Mouse (Mus musculus) hindbrain, postnatal 0 days (tissue): ENCODE data around the gene Rufy1. TPM values are rescaled to one million over a fixed set of nuclear protein-coding genes. Genes with fewer than 3 reads are reported as not detected.

Source experiments
- ATAC-seq: fragments of 200-750 bp; cut with Nextera tagmentation; 2 replicates; pipeline ENCODE4 v1.8.0; 2017; ENCODE audit warnings: mild to moderate bottlenecking, moderate TSS enrichment, moderate library complexity
- DNase-seq: peaks from one replicate; pipeline ENCODE4 v3.0.0-alpha.2; 2015; ENCODE audit warnings: low spot score
- H3K27ac ChIP-seq: fragments of 300-500 bp; sonication (generic); 2 replicates; pipeline ENCODE4 v1.5.1; 2014; ENCODE audit warnings: mild to moderate bottlenecking
- H3K27me3 ChIP-seq: fragments of 300-500 bp; sonication (generic); 2 replicates; pipeline ENCODE4 v1.6.1; 2014; ENCODE audit warnings: low read length, mixed read lengths; ENCODE audit not compliant: insufficient read depth
- H3K36me3 ChIP-seq: fragments of 300-500 bp; sonication (generic); 2 replicates; pipeline ENCODE4 v1.6.1; 2014; ENCODE audit warnings: low read length, mixed read lengths; ENCODE audit not compliant: insufficient read depth
- H3K4me1 ChIP-seq: fragments of 300-500 bp; sonication (generic); 2 replicates; pipeline ENCODE4 v1.6.1; 2014; ENCODE audit warnings: antibody characterized with exemption, low read length, mixed read lengths; ENCODE audit not compliant: insufficient read depth
- H3K4me2 ChIP-seq: fragments of 300-500 bp; sonication (generic); 2 replicates; pipeline ENCODE4 v1.6.1; 2014; ENCODE audit warnings: low read depth, mild to moderate bottlenecking, low read length, moderate library complexity, mixed read lengths
- H3K4me3 ChIP-seq: fragments of 300-500 bp; sonication (generic); 2 replicates; pipeline ENCODE4 v1.5.1; 2014; ENCODE audit warnings: low read length
- H3K9ac ChIP-seq: fragments of 300-500 bp; sonication (generic); replicated peaks from 2 replicates; pipeline ENCODE4 v1.6.1; 2014; ENCODE audit warnings: mild to moderate bottlenecking, low read length, moderate library complexity, mixed read lengths
- H3K9me3 ChIP-seq: fragments of 300-500 bp; sonication (generic); 2 replicates; pipeline ENCODE4 v1.6.1; 2016; ENCODE audit warnings: low read length, mixed read lengths
- CTCF ChIP-seq: IDR thresholded peaks from 2 replicates; pipeline ENCODE4 v1.5.1; 2016; ENCODE audit warnings: antibody characterized with exemption, control low read depth, low read depth
- WGBS: fragments of 180-500 bp; shearing (Covaris S2); extraction: QIAGEN DNeasy Blood & Tissue Kit; methylation state at CpG from one replicate; pipeline ENCODE4 v1.1.7; 2014; 5-methylcytosine and 5-hydroxymethylcytosine counted together
- microRNA counts: library from miRNA; unstranded; fragments of <30 nt; microRNA quantifications from one replicate; lab custom pipeline; 2015
- microRNA-seq, 2 experiments: library from miRNA; unstranded; fragments of <30 nt; microRNA quantifications; one replicate each; pipeline ENCODE4; 2016
- polyA plus RNA-seq: library from polyadenylated mRNA; unstranded; fragments of >200 nt; fragmentation: Nextera tagmentation; extraction: Ambion mirVana; gene quantifications from 2 replicates; pipeline ENCODE4 v1.2.1, GENCODE M21; 2015
- total RNA-seq: library from RNA; depleted of rRNA; stranded (reverse); fragments of >200 nt; gene quantifications from 2 replicates; pipeline ENCODE4 v1.2.3, GENCODE M21; 2014; rRNA removed

Gene Rufy1
- total and polyA plus RNA-seq, 2 experiments from 2014 or later: 12.3 to 17.6 TPM

DNA sequence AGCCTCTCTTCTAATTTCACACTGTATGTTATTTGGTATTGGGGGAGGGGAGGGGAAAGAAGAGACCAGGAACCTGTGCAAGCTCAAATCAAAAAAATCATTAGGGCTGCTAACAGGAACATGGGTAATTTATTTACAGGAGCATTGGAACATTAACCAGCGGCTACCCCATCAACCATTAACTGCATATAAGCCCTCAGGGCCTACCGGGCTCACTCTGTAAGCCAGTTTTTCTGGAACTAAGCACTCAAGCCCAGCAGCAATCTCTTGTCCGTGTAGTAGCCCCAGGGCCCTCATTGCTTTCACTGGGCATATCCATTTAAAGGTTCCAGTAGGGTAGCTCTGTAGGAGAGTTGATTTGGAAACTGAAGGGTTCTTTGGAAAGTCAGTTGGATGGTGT is 76.1 kb downstream of the Rufy1 start:
- no peak overlapping the region for H3K4me2 ChIP-seq
- no peaks in the 10 kb centered on the region for H3K36me3 ChIP-seq
- no peaks in the 10 kb centered on the region for H3K4me1 ChIP-seq
- no peak for TF ChIP-seq CTCF
- H3K9ac ChIP-seq: no peak overlapping the region
- H3K9me3 ChIP-seq: no peaks in the 10 kb centered on the region
- no peak overlapping the region for H3K27ac ChIP-seq
- 71% methylated on average over 3 of the region's 3 CpGs for WGBS
- no peak overlapping the region for H3K4me3 ChIP-seq
- no peaks in the 10 kb centered on the region for H3K27me3 ChIP-seq
- DNase-seq (no peak), ATAC-seq (no peak)

DNA sequence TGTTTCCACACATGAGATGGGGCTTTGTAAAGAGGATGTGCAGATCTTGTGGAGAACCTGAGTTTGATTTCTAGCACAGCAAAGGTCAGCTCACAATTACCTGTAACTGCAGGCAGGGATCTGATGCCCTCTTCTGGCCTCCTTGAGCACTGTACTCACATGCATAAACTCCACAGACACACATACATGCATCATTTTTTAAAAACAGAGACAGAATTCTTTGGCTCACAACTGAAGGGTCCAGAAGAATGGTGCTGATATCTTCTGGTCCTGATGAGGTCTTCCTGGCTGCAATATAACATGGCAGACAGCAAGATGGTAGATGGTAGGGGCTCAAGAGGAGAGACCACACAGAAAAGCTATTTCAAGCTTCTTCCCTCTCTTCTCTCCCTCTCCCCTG is 76.8 kb downstream of the Rufy1 start, which contains the start of gene Cby3:
Cby3 (plus strand) TSS at position 301 of the 400 bp plus-strand sequence.
- no peak for DNase-seq
- Histone ChIP-seq H3K9ac (no peak within 1 kb of the TSS), H3K4me1 (no peaks in the 10 kb centered on the region), H3K4me2 (no peak within 1 kb of the TSS), H3K9me3 (no peaks in the 10 kb centered on the region), H3K27me3 (no peaks in the 10 kb centered on the region), H3K4me3 (no peak within 1 kb of the TSS), H3K36me3 (no peaks in the 10 kb centered on the region), H3K27ac (no peak within 1 kb of the TSS)
- no peak for TF ChIP-seq CTCF
- ATAC-seq: no peak

DNA sequence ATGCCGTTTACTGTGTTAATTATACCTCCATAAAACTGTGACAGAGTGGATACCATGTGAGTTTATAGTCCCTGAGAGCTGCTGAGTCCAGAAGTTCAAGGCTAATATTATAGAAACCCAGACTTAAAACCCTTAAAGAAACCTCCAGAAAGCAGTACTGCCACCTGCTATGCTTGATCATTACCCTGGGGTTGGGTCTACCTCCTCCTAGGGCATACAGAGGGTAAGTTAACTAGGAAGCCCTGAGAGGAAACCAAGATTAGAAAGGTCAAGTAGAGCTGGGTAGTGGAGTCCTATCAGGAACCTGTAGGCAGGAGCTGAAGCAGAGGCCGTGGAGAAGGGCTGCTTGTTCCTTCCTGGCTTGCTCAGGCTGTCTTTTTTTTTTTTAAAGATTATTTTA is 78.7 kb downstream of the Rufy1 start:
- Histone ChIP-seq H3K9ac (no peak overlapping the region), H3K4me3 (no peak overlapping the region), H3K36me3 (no peaks in the 10 kb centered on the region), H3K4me2 (no peak overlapping the region), H3K9me3 (no peaks in the 10 kb centered on the region), H3K4me1 (no peaks in the 10 kb centered on the region), H3K27ac (no peak overlapping the region), H3K27me3 (no peaks in the 10 kb centered on the region)
- WGBS: 85% methylated on average over 2 of the region's 2 CpGs
- ATAC-seq: no peak
- no peak for TF ChIP-seq CTCF
- DNase-seq: no peak

DNA sequence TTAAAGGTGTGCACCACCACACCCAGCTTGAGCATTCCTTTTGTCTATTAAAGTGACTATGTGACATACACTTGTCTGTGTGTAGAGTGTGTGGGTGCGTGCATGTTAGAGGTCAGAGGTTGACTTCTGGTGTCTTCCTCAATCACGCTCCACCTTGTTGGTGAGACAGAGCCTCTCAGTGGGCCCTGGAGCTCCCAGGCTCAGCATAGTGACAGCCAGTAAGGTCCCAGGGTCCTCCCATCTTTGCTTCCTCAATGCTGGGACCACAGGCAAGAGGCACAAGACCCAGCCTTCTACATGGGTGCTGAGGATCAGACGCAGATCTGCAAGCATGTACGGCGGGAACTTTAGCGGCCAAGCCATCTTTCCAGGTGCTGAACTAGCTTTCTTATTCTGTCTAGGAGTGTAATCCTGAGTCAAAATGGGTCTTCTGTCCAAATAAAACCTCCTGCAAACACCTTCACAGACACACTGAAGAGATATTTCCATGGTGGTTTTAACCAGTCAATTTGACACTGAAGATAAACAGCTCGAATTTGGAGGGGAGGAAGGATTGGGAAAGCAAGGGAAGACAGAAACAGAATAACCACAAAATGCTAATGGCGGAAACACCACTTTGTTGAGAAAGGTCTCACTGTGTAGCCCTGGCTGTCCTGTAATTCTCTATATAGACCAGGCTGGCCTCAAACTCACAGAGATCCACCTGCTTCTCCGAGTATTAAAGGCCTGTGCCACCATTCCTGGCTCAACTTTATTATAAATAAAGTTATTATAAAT is 84.5 kb downstream of the Rufy1 start:
- H3K9ac ChIP-seq: no peak overlapping the region
- H3K27ac ChIP-seq: no peak overlapping the region
- H3K4me2 ChIP-seq: no peak overlapping the region
- H3K9me3 ChIP-seq: no peaks in the 10 kb centered on the region
- WGBS: 91% methylated on average over 9 of the region's 9 CpGs
- DNase-seq (no peak), ATAC-seq (no peak)
- no peaks in the 10 kb centered on the region for H3K36me3 ChIP-seq
- H3K27me3 ChIP-seq: no peaks in the 10 kb centered on the region
- TF ChIP-seq CTCF: no peak
- no peaks in the 10 kb centered on the region for H3K4me1 ChIP-seq
- H3K4me3 ChIP-seq: no peak overlapping the region

DNA sequence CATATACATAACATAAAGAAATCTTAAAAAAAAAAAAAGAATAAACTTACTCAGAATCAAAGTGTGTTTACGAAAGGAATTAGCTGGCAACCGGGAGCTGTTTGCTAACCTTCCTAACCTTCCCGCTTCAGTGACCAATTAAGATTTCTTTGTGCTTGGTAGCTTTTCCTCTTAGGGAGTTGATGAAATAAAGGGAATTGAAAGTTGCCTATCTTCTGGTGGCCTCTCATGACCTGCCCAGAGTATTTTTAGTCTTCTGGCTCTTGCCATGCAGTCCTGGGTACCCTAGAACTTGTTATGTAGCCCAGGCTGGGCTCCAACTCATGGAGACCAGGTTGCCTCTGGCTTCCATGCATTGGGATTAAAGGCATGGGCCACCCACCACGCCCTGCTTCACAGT is 85.4 kb downstream of the Rufy1 start:
- no peak overlapping the region for H3K4me2 ChIP-seq
- H3K27ac ChIP-seq: no peak overlapping the region
- H3K4me1 ChIP-seq: no peaks in the 10 kb centered on the region
- WGBS: 84% methylated on average over 4 of the region's 4 CpGs
- H3K9ac ChIP-seq: no peak overlapping the region
- H3K4me3 ChIP-seq: no peak overlapping the region
- no peaks in the 10 kb centered on the region for H3K9me3 ChIP-seq
- TF ChIP-seq CTCF: no peak
- no peak for DNase-seq
- H3K27me3 ChIP-seq: no peaks in the 10 kb centered on the region
- no peaks in the 10 kb centered on the region for H3K36me3 ChIP-seq
- ATAC-seq: no peak

MicroRNAs encoded within 50 kb of the gene (microRNA counts, 519-probe panel; counts per million panel counts)
- 3,583 counts per million, percentile 61 among the panel's probes with 10 or more counts for microRNA mmu-miR-804 (lab: Ali Mortazavi, UCI)

Small RNA genes lying within 50 kb of the gene (microRNA-seq; reads per million reads assigned to microRNA genes)
- 0 reads per million in 2 experiments for gene Mir804

Other genes with a start within 250 kb of the Rufy1 start
- gene Sqstm1, start 220.3 kb downstream of the Rufy1 start, total RNA-seq: 289 and 299 TPM in 2 replicates
- 412 and 450 TPM in 2 replicates for gene Sqstm1, start 220.3 kb downstream of the Rufy1 start, polyA plus RNA-seq
- gene Mgat4b, start 220.2 kb downstream of the Rufy1 start, total RNA-seq: 108 and 134 TPM in 2 replicates
- gene Mgat4b, start 220.2 kb downstream of the Rufy1 start, polyA plus RNA-seq: 67.8 and 74.6 TPM in 2 replicates
- 4.0 and 6.8 TPM in 2 replicates for gene Ltc4s, start 192.5 kb downstream of the Rufy1 start, total RNA-seq
- gene Ltc4s, start 192.5 kb downstream of the Rufy1 start, polyA plus RNA-seq: 5.9 and 7.1 TPM in 2 replicates
- 11.6 and 13.9 TPM in 2 replicates for gene Maml1, start 138.8 kb downstream of the Rufy1 start, total RNA-seq
- 1.6 and 1.8 TPM in 2 replicates for gene Maml1, start 138.8 kb downstream of the Rufy1 start, polyA plus RNA-seq
- 174 and 197 TPM in 2 replicates for gene Canx, start 105.5 kb downstream of the Rufy1 start, total RNA-seq
- 254 and 259 TPM in 2 replicates for gene Canx, start 105.5 kb downstream of the Rufy1 start, polyA plus RNA-seq
- 0.47 TPM in 1 of 2 replicates, not detected in the other for gene Cby3, start 76.7 kb downstream of the Rufy1 start, total RNA-seq
- gene Cby3, start 76.7 kb downstream of the Rufy1 start, polyA plus RNA-seq: 1.2 and 1.5 TPM in 2 replicates
- 171 and 176 TPM in 2 replicates for gene Hnrnph1, start 54.1 kb downstream of the Rufy1 start, total RNA-seq
- 244 and 249 TPM in 2 replicates for gene Hnrnph1, start 54.1 kb downstream of the Rufy1 start, polyA plus RNA-seq
- gene Adamts2, start 171.0 kb upstream of the Rufy1 start, total RNA-seq: 15.1 and 17.1 TPM in 2 replicates
- gene Adamts2, start 171.0 kb upstream of the Rufy1 start, polyA plus RNA-seq: 4.8 and 5.8 TPM in 2 replicates